Mouse (Mus musculus) heart, adult 2 months (tissue): ENCODE measurements at regions not wholly inside any gene's neighbourhood (a gene's known extent, or its start where the extent isn't known, plus 50 kb on each side); places are given as distances from the start of the nearest gene placed in this dataset.

Source experiments
- DNase-seq, 2 experiments: peaks; one replicate each; pipeline ENCODE4 v3.0.0; 2021
- H3K27ac ChIP-seq: fragments of 200-600 bp; 2 replicates; pipeline ENCODE4 v1.8.1; 2022
- H3K27me3 ChIP-seq: fragments of 200-500 bp; 2 replicates; pipeline ENCODE4 v1.6.1; 2012; ENCODE audit warnings: mild to moderate bottlenecking, low read length, inconsistent platforms, mixed read lengths; ENCODE audit not compliant: control insufficient read depth, insufficient read depth
- H3K36me3 ChIP-seq: fragments of 200-500 bp; 2 replicates; pipeline ENCODE4 v1.6.1; 2012; ENCODE audit warnings: low read length, inconsistent platforms; ENCODE audit not compliant: control insufficient read depth, insufficient read depth
- H3K4me1 ChIP-seq: fragments of 200-500 bp; 2 replicates; pipeline ENCODE4 v1.6.1; 2011; ENCODE audit warnings: low read length; ENCODE audit not compliant: control insufficient read depth, insufficient read depth
- H3K4me3 ChIP-seq: fragments of 200-600 bp; 2 replicates; pipeline ENCODE4 v1.8.1; 2022
- H3K79me2 ChIP-seq: fragments of 200-500 bp; replicated peaks from 2 replicates; pipeline ENCODE4 v1.6.1; 2012; ENCODE audit warnings: mild to moderate bottlenecking, inconsistent platforms, low read length, moderate library complexity, mixed read lengths; ENCODE audit not compliant: control insufficient read depth, insufficient read depth
- H3K9ac ChIP-seq: fragments of 200-500 bp; 2 replicates; pipeline ENCODE4 v1.6.1; 2012; ENCODE audit warnings: low read depth, mild to moderate bottlenecking, control low read depth, inconsistent platforms, low read length, mixed read lengths
- CTCF ChIP-seq: fragments of 200-600 bp; IDR thresholded peaks from 2 replicates; pipeline ENCODE4 v1.8.1; 2022; ENCODE audit warnings: antibody characterized with exemption, mild to moderate bottlenecking, moderate library complexity
- EP300 ChIP-seq: fragments of 200-500 bp; IDR thresholded peaks from 2 replicates; pipeline ENCODE4 v1.6.1; 2011; ENCODE audit warnings: low read depth, low read length, control low read depth; ENCODE audit not compliant: insufficient read depth
- POLR2A ChIP-seq: fragments of 200-500 bp; IDR thresholded peaks from 2 replicates; pipeline ENCODE4 v1.6.1; 2011; ENCODE audit warnings: mild to moderate bottlenecking, low read depth, low read length, control low read depth; ENCODE audit not compliant: insufficient read depth
- WGBS: fragments of 180-500 bp; shearing (Covaris S2); methylation state at CpG from one replicate; pipeline ENCODE4 v1.1.7; 2018; 5-methylcytosine and 5-hydroxymethylcytosine counted together
- intact Hi-C: fragments of 180-260 bp; cut with DNase I; formaldehyde crosslinking; loops from one replicate; pipeline ENCODE4 v1.15.1; 2025

DNA sequence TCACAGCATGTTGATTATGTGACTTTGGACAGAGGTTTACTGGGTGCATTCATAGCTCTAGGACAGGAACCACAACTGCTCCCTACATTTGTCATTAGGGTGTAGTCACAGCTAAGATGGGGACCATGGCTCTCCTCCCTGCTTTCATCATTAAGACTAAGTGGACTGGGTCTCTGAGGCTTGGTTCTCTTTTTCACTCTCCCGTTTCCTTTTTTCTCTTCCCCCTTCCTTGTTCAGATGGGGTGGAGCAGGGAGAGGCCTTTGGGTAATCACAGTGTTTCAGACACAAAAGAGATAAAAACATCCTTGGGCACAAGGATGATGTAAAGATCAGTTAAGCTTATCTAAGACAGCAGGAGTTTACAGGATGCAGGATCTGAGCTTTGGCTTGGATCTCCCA is 144.8 kb downstream of the Efnb2 start:
- Histone ChIP-seq H3K79me2 (no peaks in the 10 kb centered on the region), H3K4me3 (no peak overlapping the region), H3K9ac (no peak overlapping the region), H3K36me3 (no peaks in the 10 kb centered on the region), H3K27me3 (no peaks in the 10 kb centered on the region), H3K27ac (no peak overlapping the region), H3K4me1 (no peaks in the 10 kb centered on the region)
- TF ChIP-seq POLR2A (no peak), CTCF (no peak), EP300 (no peak)
- WGBS, result 45% methylated on average over 1 of the region's 1 CpGs
- DNase-seq, result no peak
- intact Hi-C loops, result no loop called here

GRCm38 (mm10) chr8:8499921-8500320 is 161.1 kb downstream of the Efnb2 start:
- DNase-seq, result no peak
- no peaks in the 10 kb centered on the region for H3K79me2 ChIP-seq
- H3K27ac ChIP-seq, result no peak overlapping the region
- no peaks in the 10 kb centered on the region for H3K4me1 ChIP-seq
- 94% methylated on average over 9 of the region's 9 CpGs for WGBS
- TF ChIP-seq CTCF (no peak), POLR2A (no peak), EP300 (no peak)
- no peak overlapping the region for H3K4me3 ChIP-seq
- no peak overlapping the region for H3K9ac ChIP-seq
- no peaks in the 10 kb centered on the region for H3K36me3 ChIP-seq
- no peaks in the 10 kb centered on the region for H3K27me3 ChIP-seq
- intact Hi-C loops, result no loop called here

- intact Hi-C loops, result no loop called here
- no peaks in the 10 kb centered on the region for H3K4me1 ChIP-seq
- H3K27ac ChIP-seq, result no peak overlapping the region
- no peak overlapping the region for H3K9ac ChIP-seq
- no peak for DNase-seq
- no peaks in the 10 kb centered on the region for H3K27me3 ChIP-seq
- TF ChIP-seq POLR2A (no peak), CTCF (no peak), EP300 (no peak)
- H3K36me3 ChIP-seq, result no peaks in the 10 kb centered on the region
- WGBS, result 35% methylated on average over 5 of the region's 5 CpGs
- no peak overlapping the region for H3K4me3 ChIP-seq
- no peaks in the 10 kb centered on the region for H3K79me2 ChIP-seq
Measured at GRCm38 (mm10) chr8:8498753-8499152, 162.3 kb downstream of the Efnb2 start.

DNA sequence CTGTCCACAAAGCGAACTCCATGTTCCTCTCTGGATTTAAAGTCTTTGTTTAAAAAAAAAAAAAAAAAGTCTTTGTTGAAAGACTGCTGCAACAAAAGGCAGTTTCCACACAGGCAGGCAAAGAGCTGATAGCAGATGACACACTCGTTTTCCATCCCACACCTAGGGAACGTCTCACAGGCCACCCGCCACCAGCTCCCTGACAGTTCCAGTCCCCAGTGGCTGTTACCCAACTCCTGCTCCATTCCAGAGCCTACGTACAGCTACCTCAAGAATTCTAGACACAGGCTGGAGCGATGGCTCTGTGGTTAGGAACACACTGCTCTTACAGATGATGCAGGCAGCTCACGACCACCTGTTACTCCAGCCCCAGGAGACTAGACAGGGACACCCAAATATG is 165.6 kb downstream of the Efnb2 start:
- no peak for DNase-seq
- no peak for TF ChIP-seq CTCF
- TF ChIP-seq EP300, result no peak
- no peak for TF ChIP-seq POLR2A
- Histone ChIP-seq H3K36me3 (no peaks in the 10 kb centered on the region), H3K4me1 (no peaks in the 10 kb centered on the region), H3K27ac (no peak overlapping the region), H3K4me3 (no peak overlapping the region), H3K27me3 (no peaks in the 10 kb centered on the region), H3K9ac (no peak overlapping the region), H3K79me2 (no peaks in the 10 kb centered on the region)
- intact Hi-C loops, result no loop called here
- WGBS, result 79% methylated on average over 7 of the region's 7 CpGs

DNA sequence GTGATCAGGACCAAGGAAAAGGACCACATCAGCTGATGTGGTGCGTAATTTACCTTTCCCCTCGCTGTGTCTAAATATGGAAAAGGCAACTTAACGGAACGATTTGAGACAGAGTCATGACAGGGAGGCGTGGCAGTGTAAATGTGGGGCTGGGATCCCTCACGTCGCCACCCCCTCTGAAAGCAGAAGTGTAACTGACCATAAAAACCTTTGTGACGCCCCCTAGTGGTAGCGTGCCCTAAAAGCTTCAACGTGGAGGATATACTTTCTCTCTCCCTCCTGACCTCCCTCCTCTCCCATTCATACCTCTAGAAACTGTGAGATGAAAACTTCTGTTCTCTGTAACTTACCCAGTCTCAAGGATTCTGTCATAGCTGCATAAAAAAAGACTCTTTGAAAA is 166.8 kb downstream of the Efnb2 start:
- Histone ChIP-seq H3K4me3 (no peak overlapping the region), H3K36me3 (no peaks in the 10 kb centered on the region), H3K4me1 (no peaks in the 10 kb centered on the region), H3K27me3 (no peaks in the 10 kb centered on the region), H3K79me2 (no peaks in the 10 kb centered on the region), H3K27ac (no peak overlapping the region), H3K9ac (no peak overlapping the region)
- intact Hi-C loops, result no loop called here
- TF ChIP-seq POLR2A, result no peak
- no peak for DNase-seq
- 91% methylated on average over 10 of the region's 10 CpGs for WGBS

DNA sequence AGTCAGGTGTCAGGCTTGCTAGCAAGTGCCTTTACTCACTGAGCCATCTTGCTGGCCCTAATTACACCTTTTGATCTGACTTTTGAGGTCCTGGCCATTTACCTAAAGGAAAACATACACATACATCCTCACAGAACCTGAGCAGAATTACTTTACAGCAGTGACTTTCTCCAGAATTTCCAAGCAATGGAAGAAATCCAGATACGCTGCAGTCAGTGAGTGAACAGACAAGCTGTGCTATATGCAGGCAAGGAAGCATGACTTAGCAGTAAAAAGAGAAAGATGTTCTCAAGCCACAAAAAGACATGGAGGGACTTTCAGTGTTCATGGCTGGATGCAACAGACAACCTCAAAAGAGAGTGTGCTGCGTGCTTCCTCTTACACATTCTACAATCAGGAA is 169.1 kb downstream of the Efnb2 start:
- H3K36me3 ChIP-seq, result no peaks in the 10 kb centered on the region
- no peaks in the 10 kb centered on the region for H3K79me2 ChIP-seq
- no peak overlapping the region for H3K4me3 ChIP-seq
- 93% methylated on average over 2 of the region's 2 CpGs for WGBS
- no peak for TF ChIP-seq EP300
- no peak for TF ChIP-seq CTCF
- no peak for TF ChIP-seq POLR2A
- H3K27me3 ChIP-seq, result no peaks in the 10 kb centered on the region
- no peaks in the 10 kb centered on the region; the same call in 1 of the 2 replicates for H3K4me1 ChIP-seq
- H3K27ac ChIP-seq, result no peak overlapping the region
- intact Hi-C loops, result no loop called here
- H3K9ac ChIP-seq, result no peak overlapping the region
- no peak for DNase-seq
